Mouse (Mus musculus) small intestine, adult 2 months (tissue): ENCODE measurements around the gene Emilin1. TPM values are rescaled to one million over a fixed set of nuclear protein-coding genes. Genes with fewer than 3 reads are reported as not detected.

Experiments
- H3K27ac ChIP-seq: fragments of 200-500 bp; 2 replicates; pipeline ENCODE4 v1.5.1; 2012; ENCODE audit warnings: low read depth, low read length, control low read depth, inconsistent platforms; ENCODE audit not compliant: insufficient read depth
- H3K27me3 ChIP-seq: fragments of 200-500 bp; 2 replicates; pipeline ENCODE4 v1.6.1; 2012; ENCODE audit warnings: mild to moderate bottlenecking, moderate library complexity, low read length, inconsistent platforms; ENCODE audit not compliant: control insufficient read depth, insufficient read depth
- H3K36me3 ChIP-seq: fragments of 200-500 bp; 2 replicates; pipeline ENCODE4 v1.6.1; 2012; ENCODE audit warnings: mild to moderate bottlenecking, low read length, control low read depth, inconsistent platforms; ENCODE audit not compliant: control insufficient read depth, insufficient read depth
- H3K4me1 ChIP-seq: fragments of 200-500 bp; 2 replicates; pipeline ENCODE4 v1.6.1; 2012; ENCODE audit warnings: low read length, inconsistent platforms, mixed read lengths; ENCODE audit not compliant: control insufficient read depth, insufficient read depth, insufficient read length
- H3K4me3 ChIP-seq: fragments of 200-500 bp; 2 replicates; pipeline ENCODE4 v1.5.1; 2012; ENCODE audit warnings: low read depth, mild to moderate bottlenecking, control low read depth, inconsistent platforms, low read length, moderate library complexity
- CTCF ChIP-seq: fragments of 200-500 bp; IDR thresholded peaks from 2 replicates; pipeline ENCODE4 v1.5.1; 2012; ENCODE audit warnings: low read depth, mild to moderate bottlenecking, control low read depth, inconsistent platforms, low read length, moderate library complexity, mixed read lengths; ENCODE audit not compliant: insufficient replicate concordance, insufficient read length; ENCODE audit errors: extremely low read depth
- POLR2A ChIP-seq: fragments of 200-500 bp; IDR thresholded peaks from 2 replicates; pipeline ENCODE4 v1.6.1; 2012; ENCODE audit warnings: low read depth, mild to moderate bottlenecking, control low read depth, inconsistent platforms, low read length, moderate library complexity
- WGBS: fragments of 180-500 bp; shearing (Covaris S2); methylation state at CpG from one replicate; pipeline ENCODE4 v1.1.7; 2018; 5-methylcytosine and 5-hydroxymethylcytosine counted together
- polyA plus RNA-seq: library from polyadenylated mRNA; depleted of rRNA; stranded (reverse); fragments of >200 nt; gene quantifications from 2 replicates; pipeline ENCODE4 v1.2.3, GENCODE M21; 2012

The Emilin1 gene
- polyA plus RNA-seq, 1 experiment = 81.9 TPM

DNA sequence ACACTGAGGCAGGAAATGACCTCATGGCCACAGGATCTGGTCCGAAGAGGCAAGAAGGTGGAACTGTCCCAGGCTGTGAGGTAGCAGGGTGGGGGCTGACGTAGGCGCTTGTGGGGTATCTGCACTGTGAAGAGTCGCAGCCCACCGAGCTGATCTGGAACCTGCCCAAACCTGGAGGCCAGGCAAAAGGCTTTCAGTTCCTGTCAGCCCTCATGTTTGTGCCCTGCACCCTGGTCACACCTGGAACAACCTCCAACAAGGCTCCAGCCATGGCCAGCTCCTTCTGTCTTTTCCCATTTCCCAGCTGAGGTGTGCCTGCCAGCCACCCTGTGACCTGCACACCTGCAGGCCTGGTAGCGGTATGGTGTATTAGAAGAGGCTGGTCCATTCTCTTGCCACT is 44.7 kb downstream of the Emilin1 start:
- H3K4me3 ChIP-seq = peak overlapping the region; percentile 21; the same call in 1 of the 2 replicates
- 82% methylated on average over 6 of the region's 6 CpGs for WGBS
- H3K27ac ChIP-seq = no peak overlapping the region
- no peaks in the 10 kb centered on the region for H3K27me3 ChIP-seq
- peaks cover 12% of the 10 kb centered on the region for H3K4me1 ChIP-seq
- TF ChIP-seq CTCF = no peak
- TF ChIP-seq POLR2A = no peak
- H3K36me3 ChIP-seq = peaks cover 44% of the 10 kb centered on the region

DNA sequence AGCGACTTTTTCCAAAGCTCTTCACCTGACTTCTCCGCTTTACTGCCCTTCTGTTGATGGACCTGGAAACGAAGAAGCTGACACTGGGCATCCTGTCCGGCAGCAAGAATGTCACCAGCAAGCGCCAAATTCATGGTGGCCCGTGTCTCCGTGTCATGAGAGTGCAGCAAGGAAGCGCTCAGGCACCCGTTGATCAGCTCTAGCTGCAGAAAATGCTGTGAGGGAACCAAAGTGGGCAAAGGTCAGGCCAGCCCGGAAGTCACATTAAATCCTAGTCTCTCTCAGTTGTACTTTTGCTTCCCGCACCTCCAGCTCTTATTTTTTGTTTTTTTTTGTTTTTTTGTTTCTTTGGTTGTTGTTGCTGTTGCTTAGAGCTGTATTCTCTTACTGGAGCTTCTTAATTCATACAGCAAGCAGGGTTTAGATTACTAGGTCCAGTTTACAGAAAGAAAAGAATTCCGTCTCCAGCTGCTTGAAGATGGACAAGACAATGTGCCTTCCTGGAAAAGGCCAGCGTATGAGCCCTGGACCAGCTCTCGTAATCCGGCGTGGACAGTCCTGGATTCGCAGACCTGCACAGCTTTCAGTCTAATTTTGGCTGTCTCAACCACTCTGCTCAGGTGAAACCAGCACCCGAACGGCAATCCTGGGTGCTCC is 46.1 kb downstream of the Emilin1 start:
- Histone ChIP-seq H3K4me1 (peaks cover 10% of the 10 kb centered on the region), H3K27ac (peak overlapping the region; percentile 86), H3K4me3 (peak overlapping the region; percentile 92), H3K36me3 (peaks cover 31% of the 10 kb centered on the region), H3K27me3 (no peaks in the 10 kb centered on the region)
- whole genome bisulfite sequencing = 9% methylated on average over 19 of the region's 19 CpGs
- no peak for TF ChIP-seq CTCF
- TF ChIP-seq POLR2A = no peak; the same call in 1 of the 2 replicates

DNA sequence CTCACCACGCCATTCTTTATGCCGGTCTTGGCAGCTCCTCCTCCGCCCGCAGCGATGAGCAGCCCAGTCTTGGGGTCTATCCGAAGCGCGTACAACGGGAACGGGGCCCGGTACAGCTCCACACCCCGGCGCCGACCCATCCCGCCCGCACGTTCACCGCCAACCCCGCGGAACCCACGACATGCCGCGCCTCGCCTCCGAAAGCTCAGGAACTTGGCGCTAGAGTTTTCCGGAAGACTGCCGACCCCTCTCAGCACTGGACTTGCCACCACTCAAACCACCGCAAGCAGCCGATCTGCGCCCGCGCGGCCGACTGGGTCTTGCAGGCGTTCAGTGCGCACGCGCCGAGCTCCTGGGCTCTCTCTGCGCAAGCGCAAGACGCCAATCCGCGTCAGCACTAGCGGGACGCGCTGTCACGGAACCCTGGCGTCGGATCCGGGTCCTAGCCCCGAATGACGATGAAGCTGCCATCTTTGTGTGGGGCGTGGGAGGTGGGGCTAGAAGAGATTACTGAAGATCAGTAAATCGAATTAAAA is 46.8 kb downstream of the Emilin1 start, which contains the start of gene Preb:
TSS of gene Preb (minus strand) at position 396 of the 536 bp plus-strand sequence.
- WGBS = under 1% methylated on average over 56 of the region's 56 CpGs
- H3K4me3 ChIP-seq = peak within 1 kb of the TSS; percentile 92
- peak within 1 kb of the TSS; percentile 86 for H3K27ac ChIP-seq
- peaks cover 10% of the 10 kb centered on the region for H3K4me1 ChIP-seq
- H3K27me3 ChIP-seq = no peaks in the 10 kb centered on the region
- peaks cover 24% of the 10 kb centered on the region for H3K36me3 ChIP-seq
- TF ChIP-seq CTCF = no peak
- TF ChIP-seq POLR2A = peak; percentile 92

DNA sequence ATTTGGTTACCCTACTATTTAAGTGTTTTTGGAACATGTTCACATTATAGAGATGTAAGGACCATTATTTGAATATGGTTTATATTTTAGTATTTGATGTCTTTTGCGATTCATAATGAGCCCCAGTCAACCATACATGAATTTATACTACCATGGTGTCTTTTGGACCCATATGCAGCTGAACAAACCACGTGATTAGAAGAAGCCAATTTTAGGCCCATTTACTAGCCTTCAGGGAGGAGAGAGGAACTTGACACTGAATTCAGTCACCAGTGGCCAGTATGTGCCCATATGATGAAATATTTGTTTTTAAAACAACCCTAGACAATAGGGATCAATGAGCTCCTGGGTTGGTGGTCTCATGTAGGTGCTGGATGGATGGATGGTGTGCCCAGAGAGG is 47.6 kb downstream of the Emilin1 start:
- peak overlapping the region; percentile 86 for H3K27ac ChIP-seq
- no peak for TF ChIP-seq CTCF
- TF ChIP-seq POLR2A = no peak
- peaks cover 16% of the 10 kb centered on the region for H3K36me3 ChIP-seq
- WGBS = 81% methylated on average over 2 of the region's 2 CpGs
- H3K27me3 ChIP-seq = no peaks in the 10 kb centered on the region
- H3K4me1 ChIP-seq = peaks cover 10% of the 10 kb centered on the region
- no peak overlapping the region; the same call in 1 of the 2 replicates for H3K4me3 ChIP-seq

DNA sequence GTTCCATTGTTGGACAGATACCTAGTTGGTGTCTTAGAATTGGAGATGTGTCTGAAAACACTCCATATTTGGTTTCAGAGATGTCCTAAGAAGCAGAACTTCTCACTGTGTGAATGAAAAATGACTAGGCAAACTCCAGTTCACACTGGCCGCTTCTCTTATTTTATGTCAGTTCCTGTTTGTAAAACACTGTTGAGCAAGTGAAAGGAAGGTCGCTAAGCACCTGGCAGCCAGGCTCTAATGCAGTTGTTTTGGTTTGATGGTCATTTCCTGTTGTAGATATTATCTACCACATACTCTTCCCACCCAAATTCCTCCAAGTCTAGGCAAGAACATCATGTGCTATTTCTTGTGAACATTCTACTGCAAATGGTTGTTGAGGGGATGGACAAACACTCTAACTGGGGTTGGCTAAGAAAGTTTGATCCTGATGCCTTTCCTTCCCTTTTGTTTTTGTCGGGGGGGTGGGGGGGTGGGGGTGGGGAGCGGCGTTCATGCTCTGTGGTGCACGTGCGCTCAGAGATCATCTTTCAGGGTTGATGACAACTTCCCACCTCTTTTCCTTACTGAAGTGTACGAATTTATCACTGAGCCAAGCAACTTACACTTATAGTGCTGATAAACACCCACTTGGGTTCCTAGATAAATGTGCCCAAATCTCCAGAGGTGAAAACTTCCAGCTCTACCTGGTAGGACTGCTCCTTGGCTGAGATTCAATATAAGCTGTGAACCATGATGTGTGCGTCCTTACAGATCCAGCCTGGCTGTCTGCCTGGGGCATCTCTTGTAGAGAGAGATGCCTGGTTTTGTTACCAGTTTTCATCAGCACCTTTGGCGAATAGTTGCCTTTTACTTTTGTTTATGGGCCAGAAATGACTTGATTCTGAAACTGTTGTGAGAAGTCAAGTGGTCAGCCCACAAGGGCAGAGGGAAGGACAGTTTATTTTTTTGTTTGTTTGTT is 48.6 kb downstream of the Emilin1 start:
- no peak overlapping the region for H3K4me3 ChIP-seq
- H3K27ac ChIP-seq = peak overlapping the region; percentile 86
- peaks cover 12% of the 10 kb centered on the region for H3K4me1 ChIP-seq
- TF ChIP-seq CTCF = no peak
- TF ChIP-seq POLR2A = no peak
- WGBS = 62% methylated on average over 10 of the region's 10 CpGs
- H3K27me3 ChIP-seq = no peaks in the 10 kb centered on the region
- H3K36me3 ChIP-seq = peaks cover 13% of the 10 kb centered on the region

DNA sequence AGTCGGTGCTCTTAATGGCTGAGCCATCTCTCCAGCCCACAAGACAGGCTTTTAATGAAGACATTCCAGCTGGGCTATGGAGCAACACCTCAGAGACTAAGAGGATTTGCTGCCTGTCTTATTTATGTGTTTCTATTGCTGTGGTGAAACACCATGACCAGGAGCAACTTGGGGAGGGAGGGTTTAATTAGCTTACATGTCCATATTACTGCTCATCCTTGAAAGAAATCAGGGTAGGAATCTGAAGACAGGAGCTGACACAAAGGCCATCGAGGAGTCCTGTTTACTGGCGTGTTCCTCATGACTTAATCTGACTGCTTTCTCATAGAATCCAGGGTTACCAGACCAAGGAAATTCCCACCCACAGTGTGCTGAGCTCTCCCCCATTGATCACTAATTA is 50.7 kb downstream of the Emilin1 start:
- H3K27ac ChIP-seq = no peak overlapping the region
- 95% methylated on average over 3 of the region's 3 CpGs for WGBS
- peaks cover 12% of the 10 kb centered on the region for H3K4me1 ChIP-seq
- H3K27me3 ChIP-seq = no peaks in the 10 kb centered on the region
- TF ChIP-seq POLR2A (no peak), CTCF (no peak)
- no peak overlapping the region for H3K4me3 ChIP-seq
- H3K36me3 ChIP-seq = no peaks in the 10 kb centered on the region
